Mouse (Mus musculus) intestine, embryonic 15.5 days (tissue): Measurements from ENCODE around the gene Hrasls. TPM values are rescaled to one million over a fixed set of nuclear protein-coding genes. Genes with fewer than 3 reads are reported as not detected.

ENCODE experiments used
- ATAC-seq: fragments of 200-750 bp; cut with Nextera tagmentation; 2 replicates; pipeline ENCODE4 v1.8.0; 2017; ENCODE audit warnings: moderate TSS enrichment, moderate library complexity
- H3K27ac ChIP-seq: fragments of 300-500 bp; sonication (generic); 2 replicates; pipeline ENCODE4 v1.5.1; 2015; ENCODE audit warnings: mild to moderate bottlenecking, inconsistent platforms
- H3K27me3 ChIP-seq: fragments of 300-500 bp; sonication (generic); replicated peaks from 2 replicates; pipeline ENCODE4 v1.6.1; 2015; ENCODE audit warnings: inconsistent platforms
- H3K36me3 ChIP-seq: fragments of 300-500 bp; sonication (generic); 2 replicates; pipeline ENCODE4 v1.6.1; 2015; ENCODE audit warnings: inconsistent platforms
- H3K4me1 ChIP-seq: fragments of 300-500 bp; sonication (generic); replicated peaks from 2 replicates; pipeline ENCODE4 v1.6.1; 2015; ENCODE audit warnings: inconsistent platforms
- H3K4me2 ChIP-seq: fragments of 300-500 bp; sonication (generic); replicated peaks from 2 replicates; pipeline ENCODE4 v1.6.1; 2015; ENCODE audit warnings: mild to moderate bottlenecking, inconsistent platforms
- H3K4me3 ChIP-seq: fragments of 300-500 bp; sonication (generic); replicated peaks from 2 replicates; pipeline ENCODE4 v1.5.1; 2015; ENCODE audit warnings: inconsistent platforms
- H3K9ac ChIP-seq: fragments of 300-500 bp; sonication (generic); 2 replicates; pipeline ENCODE4 v1.6.1; 2015; ENCODE audit warnings: inconsistent platforms
- H3K9me3 ChIP-seq: fragments of 300-500 bp; sonication (generic); 2 replicates; pipeline ENCODE4 v1.6.1; 2016; ENCODE audit warnings: inconsistent platforms
- WGBS: fragments of 180-500 bp; shearing (Covaris S2); methylation state at CpG from one replicate; pipeline ENCODE4 v1.1.7; 2015; 5-methylcytosine and 5-hydroxymethylcytosine counted together
- polyA plus RNA-seq: library from polyadenylated mRNA; unstranded; fragments of >200 nt; fragmentation: Nextera tagmentation; extraction: Ambion mirVana; gene quantifications from 2 replicates; pipeline ENCODE4 v1.2.1, GENCODE M21; 2015

Hrasls gene
- 0.47 and 0.73 TPM in 2 replicates for polyA plus RNA-seq

DNA sequence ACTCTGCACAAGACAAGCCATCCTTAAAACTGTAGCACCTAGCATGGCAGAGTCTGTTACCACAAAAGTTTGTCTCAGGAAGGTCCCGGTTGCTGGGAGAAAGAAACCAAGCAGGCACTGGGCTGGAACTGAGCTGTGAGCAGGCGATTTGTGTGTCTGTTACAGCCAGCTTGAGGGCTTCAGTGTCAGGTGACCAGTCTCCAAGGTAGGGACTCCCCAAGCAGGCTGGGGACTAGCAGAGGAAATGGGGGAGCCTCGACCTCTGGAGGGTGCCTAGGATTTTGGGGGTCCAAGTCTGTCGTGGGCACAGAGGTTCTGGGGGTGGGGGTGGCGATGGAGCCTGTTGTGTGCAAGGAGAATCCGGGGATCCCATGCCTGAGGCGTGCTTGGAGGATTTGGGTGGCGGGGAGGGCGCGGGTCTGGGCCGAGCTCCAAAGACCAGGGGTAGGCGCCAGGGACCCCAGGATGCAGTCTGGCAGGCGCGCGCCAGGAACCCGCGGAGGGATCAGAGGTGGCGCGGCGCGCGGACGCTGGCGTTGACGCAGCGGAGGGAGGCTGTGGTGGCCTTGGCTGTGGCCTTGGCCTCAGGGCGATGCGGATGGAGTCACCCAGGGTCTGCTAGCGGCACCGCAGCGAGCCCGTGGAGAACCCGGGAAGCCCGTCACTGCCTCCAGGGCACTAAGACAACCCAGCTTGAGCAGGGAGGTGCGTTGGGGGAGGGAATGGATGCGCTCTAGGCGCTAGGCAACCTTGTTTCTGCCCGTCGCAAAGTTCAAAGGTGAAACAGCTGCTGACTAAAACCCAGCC, at the start of gene Hrasls:
Gene Hrasls (plus strand): TSS at position 91 of the 807 bp plus-strand sequence.
- Histone ChIP-seq H3K27me3 (peaks cover 18% of the 10 kb centered on the region), H3K4me1 (0 out of 2 replicates have a peak, but pooled peaks cover 8% of the 10 kb centered on the region), H3K9me3 (no peaks in the 10 kb centered on the region), H3K9ac (peak within 1 kb of the TSS; percentile 26; the same call in 1 of the 2 replicates), H3K4me3 (peak within 1 kb of the TSS; percentile 33), H3K4me2 (peak within 1 kb of the TSS; percentile 86), H3K36me3 (no peaks in the 10 kb centered on the region), H3K27ac (no peak within 1 kb of the TSS)
- ATAC-seq, result peak; percentile 61
- WGBS, result 2% methylated on average over 39 of the region's 39 CpGs

DNA sequence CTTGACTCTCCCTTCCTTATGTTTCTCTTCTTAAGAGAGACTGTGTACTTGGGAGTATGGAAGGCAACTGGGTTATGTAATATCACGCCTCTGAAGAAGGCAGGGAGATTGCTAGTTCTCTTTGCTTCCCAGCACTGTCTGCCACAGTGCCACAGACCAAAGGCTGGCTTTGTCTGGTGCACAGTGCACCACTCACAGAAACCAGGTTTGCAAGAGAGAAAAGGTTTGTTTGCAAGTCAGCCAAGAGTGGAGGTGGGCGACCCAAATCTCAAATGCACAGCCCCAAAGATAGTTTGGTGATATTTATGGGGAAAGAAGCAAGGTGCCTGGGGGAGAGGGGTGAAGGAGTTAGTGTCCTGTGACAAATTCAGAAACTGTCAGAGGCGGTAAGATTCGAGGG, 47.2 kb upstream of the Hrasls start:
- Histone ChIP-seq H3K4me1 (no peaks in the 10 kb centered on the region), H3K4me3 (no peak overlapping the region), H3K9me3 (no peaks in the 10 kb centered on the region), H3K27ac (no peak overlapping the region), H3K36me3 (no peaks in the 10 kb centered on the region), H3K9ac (no peak overlapping the region), H3K4me2 (no peak overlapping the region), H3K27me3 (no peaks in the 10 kb centered on the region)
- no peak for ATAC-seq
- 92% methylated on average over 4 of the region's 4 CpGs for WGBS

DNA sequence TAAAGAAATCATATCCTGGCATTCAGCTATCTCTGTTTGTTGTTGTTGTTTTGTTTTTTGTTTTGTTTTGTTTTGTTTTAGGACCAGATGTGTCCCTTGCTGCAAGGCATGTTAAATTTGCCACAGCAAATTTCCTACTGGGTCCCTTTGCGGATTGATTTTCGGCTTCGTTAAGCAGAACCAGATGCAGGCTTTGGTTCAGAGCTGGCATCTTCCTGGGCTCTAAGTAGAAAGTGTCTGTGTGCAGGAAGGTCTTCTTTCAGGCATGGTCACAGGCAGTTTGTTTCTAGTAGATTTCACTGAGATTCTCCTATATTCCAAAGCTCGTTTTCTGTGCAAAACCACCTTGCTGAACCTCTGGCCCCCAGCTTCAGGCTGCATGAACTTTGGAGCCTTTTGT, 42.4 kb upstream of the Hrasls start:
- Histone ChIP-seq H3K9me3 (no peaks in the 10 kb centered on the region), H3K4me3 (no peak overlapping the region), H3K4me2 (no peak overlapping the region), H3K9ac (no peak overlapping the region), H3K27ac (no peak overlapping the region), H3K27me3 (no peaks in the 10 kb centered on the region), H3K36me3 (no peaks in the 10 kb centered on the region), H3K4me1 (no peaks in the 10 kb centered on the region)
- ATAC-seq, result no peak
- 87% methylated on average over 4 of the region's 4 CpGs for WGBS

DNA sequence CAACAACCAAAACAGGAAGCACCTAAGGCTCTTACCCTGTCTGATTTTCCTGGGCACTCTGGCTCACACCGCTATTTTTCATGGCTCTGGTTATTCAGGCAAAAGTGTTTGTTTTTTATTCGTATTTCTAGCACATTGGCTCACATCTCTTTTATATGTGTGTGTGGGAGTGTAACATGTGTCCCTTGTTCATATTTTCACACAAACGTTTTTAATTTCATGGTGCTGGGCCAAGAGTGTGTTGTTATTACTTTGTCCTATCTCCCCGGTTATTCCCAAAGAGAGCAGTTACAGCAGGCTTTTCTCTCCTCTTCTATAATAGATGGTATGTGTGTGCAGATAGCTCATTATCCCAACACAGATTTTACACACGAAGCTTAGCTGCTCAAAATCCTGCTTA, 37.8 kb upstream of the Hrasls start:
- Histone ChIP-seq H3K9me3 (no peaks in the 10 kb centered on the region), H3K27me3 (no peaks in the 10 kb centered on the region), H3K27ac (no peak overlapping the region), H3K4me1 (no peaks in the 10 kb centered on the region), H3K4me3 (no peak overlapping the region), H3K9ac (no peak overlapping the region), H3K4me2 (no peak overlapping the region), H3K36me3 (no peaks in the 10 kb centered on the region)
- ATAC-seq, result no peak
- WGBS, result 79% methylated on average over 5 of the region's 5 CpGs

DNA sequence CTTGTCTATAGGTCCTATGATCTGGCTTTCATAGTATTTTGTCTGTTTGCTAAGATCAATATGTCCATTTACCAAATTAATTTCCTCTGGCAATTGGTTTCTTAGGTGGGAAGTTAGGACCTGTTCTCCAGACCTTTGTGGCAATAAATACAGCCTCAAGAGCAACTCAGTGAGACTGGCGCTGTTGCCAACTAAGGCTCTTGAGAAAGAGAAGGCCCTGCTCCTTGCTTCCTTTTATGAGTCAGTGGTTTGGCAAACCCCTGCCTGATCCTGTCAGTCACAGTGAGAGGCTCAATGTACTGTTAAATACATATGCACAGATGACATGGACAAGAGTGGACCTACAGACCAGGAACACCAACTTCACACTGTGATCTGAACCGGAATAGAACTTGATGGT, 36.3 kb upstream of the Hrasls start:
- Histone ChIP-seq H3K4me1 (no peaks in the 10 kb centered on the region), H3K4me3 (no peak overlapping the region), H3K4me2 (no peak overlapping the region), H3K27ac (no peak overlapping the region), H3K36me3 (no peaks in the 10 kb centered on the region), H3K27me3 (no peaks in the 10 kb centered on the region), H3K9me3 (no peaks in the 10 kb centered on the region), H3K9ac (no peak overlapping the region)
- ATAC-seq, result no peak
- 95% methylated on average over 2 of the region's 2 CpGs for WGBS

DNA sequence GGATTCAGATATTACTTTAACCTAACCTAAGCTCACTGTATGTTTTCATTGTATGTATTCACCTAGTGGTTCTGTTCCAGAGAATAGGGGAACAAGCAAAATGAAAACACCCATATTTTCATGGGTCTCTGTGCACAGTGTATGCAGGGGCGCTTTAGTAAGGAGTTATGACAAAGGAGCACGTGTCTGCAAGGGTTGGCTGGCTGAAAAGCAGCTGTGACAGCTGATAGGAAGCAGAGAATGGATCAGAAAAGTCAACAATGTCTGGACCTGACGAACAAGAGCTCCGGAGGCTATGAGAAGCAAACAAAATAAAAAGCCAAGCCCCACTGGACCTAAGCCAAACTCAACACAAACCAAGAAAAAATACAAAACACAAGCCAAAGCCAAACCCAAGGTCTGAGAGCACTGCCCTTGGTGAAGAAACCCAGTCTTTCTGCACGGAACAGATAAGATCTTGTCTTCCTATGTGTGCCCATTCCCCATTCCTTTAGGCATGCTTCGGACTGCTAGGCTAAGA, 34.6 kb upstream of the Hrasls start:
- no peak for ATAC-seq
- no peak overlapping the region for H3K4me3 ChIP-seq
- no peaks in the 10 kb centered on the region for H3K4me1 ChIP-seq
- no peak overlapping the region for H3K27ac ChIP-seq
- 45% methylated on average over 6 of the region's 6 CpGs for WGBS
- H3K4me2 ChIP-seq, result no peak overlapping the region
- no peaks in the 10 kb centered on the region for H3K27me3 ChIP-seq
- H3K9me3 ChIP-seq, result no peaks in the 10 kb centered on the region
- no peaks in the 10 kb centered on the region for H3K36me3 ChIP-seq
- no peak overlapping the region for H3K9ac ChIP-seq

DNA sequence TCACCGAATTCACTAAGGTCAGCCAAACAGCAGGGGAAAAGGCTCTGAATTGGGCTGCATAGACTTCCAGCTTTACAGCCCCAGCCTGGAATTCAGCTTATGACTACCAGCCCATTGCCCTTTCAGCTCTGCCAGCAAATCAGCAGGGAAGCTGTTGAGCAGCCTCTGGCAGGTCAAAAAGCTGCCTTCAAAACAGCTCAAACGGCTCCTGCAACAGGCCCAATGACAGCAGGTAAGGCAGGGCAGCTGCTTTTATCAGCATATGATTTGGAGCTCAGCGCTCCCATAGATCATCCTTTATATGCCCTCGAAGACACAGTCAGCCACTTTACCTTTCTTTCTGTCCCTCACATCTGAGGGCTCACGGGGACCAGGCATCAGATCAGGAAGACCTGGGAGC, 16.6 kb upstream of the Hrasls start:
- 53% methylated on average over 5 of the region's 5 CpGs for WGBS
- Histone ChIP-seq H3K27me3 (no peaks in the 10 kb centered on the region), H3K4me1 (no peaks in the 10 kb centered on the region), H3K36me3 (no peaks in the 10 kb centered on the region), H3K4me2 (no peak overlapping the region), H3K9ac (no peak overlapping the region), H3K27ac (no peak overlapping the region), H3K4me3 (no peak overlapping the region), H3K9me3 (no peaks in the 10 kb centered on the region)
- no peak for ATAC-seq

DNA sequence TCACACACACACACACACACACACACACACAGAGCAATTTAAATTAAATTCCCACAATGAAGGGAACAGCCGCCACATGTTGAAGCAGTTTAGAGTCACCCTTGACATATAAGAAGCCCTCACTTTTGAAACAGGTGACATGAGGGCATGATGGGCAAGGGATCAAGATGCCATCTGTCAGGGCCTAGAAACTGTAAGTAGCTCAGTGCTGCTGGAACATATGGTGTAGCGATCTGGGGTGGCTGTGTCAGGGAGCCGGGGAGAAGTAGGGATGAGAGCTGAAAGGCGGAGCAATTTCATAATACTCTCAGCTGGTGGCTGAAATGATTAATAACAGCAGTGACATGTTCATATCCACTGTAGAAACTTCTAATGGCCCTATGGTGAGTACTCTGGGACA, 15.5 kb upstream of the Hrasls start:
- Histone ChIP-seq H3K9ac (no peak overlapping the region), H3K36me3 (no peaks in the 10 kb centered on the region), H3K4me3 (no peak overlapping the region), H3K9me3 (no peaks in the 10 kb centered on the region), H3K27me3 (no peaks in the 10 kb centered on the region), H3K4me2 (no peak overlapping the region), H3K4me1 (no peaks in the 10 kb centered on the region), H3K27ac (no peak overlapping the region)
- ATAC-seq, result no peak
- 74% methylated on average over 4 of the region's 4 CpGs for WGBS

DNA sequence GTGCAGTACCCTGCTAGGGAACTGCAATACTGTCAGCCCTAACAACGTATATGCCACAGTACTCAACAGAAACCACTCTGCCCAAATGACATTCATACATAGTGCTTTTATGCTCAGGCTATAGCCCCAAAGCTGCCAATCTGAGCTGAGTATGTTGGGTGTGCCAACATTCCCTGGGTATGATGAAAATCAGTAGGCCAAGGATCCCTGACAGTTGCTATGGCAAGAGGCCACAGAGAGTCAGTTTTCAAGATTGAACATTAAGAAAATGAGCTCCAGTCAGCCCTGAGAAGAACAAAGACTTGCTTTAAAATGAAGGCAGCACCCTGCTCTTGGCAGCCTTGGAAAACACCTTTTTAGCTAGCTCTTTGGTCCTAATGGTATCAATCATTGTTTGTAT, 14.3 kb upstream of the Hrasls start:
- H3K4me3 ChIP-seq, result no peak overlapping the region
- no peak overlapping the region for H3K4me2 ChIP-seq
- H3K9me3 ChIP-seq, result no peaks in the 10 kb centered on the region
- H3K27ac ChIP-seq, result no peak overlapping the region
- WGBS, result 77% methylated on average over 1 of the region's 1 CpGs
- H3K4me1 ChIP-seq, result no peaks in the 10 kb centered on the region
- no peaks in the 10 kb centered on the region for H3K36me3 ChIP-seq
- no peak for ATAC-seq
- no peak overlapping the region for H3K9ac ChIP-seq
- H3K27me3 ChIP-seq, result no peaks in the 10 kb centered on the region

DNA sequence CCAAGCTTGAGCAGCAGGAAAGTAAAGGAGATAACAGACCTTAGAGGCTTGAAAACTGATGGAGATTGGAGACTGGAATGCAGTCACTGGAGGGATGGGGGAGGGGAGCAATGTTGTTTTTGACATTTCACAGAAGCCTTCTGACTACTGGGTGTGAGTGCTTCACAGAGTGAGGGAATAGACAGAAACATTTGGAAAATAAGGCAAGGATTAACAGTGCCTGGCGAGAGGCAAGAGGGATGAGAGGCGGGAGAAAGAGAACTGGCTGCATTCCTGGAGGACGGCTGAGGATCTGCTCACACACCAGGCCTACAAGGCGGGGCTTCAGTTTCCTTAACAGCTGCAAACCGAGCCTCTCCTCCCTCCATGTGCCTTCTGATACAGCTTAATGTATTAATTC, 11.0 kb upstream of the Hrasls start:
- peak; percentile 84 for ATAC-seq
- H3K4me3 ChIP-seq, result no peak overlapping the region
- no peaks in the 10 kb centered on the region for H3K4me1 ChIP-seq
- no peaks in the 10 kb centered on the region for H3K27me3 ChIP-seq
- H3K27ac ChIP-seq, result 0 out of 2 replicates have a peak overlapping the region, but pooled peaks have one; percentile 2
- H3K4me2 ChIP-seq, result no peak overlapping the region
- no peaks in the 10 kb centered on the region for H3K36me3 ChIP-seq
- no peak overlapping the region for H3K9ac ChIP-seq
- WGBS, result 17% methylated on average over 5 of the region's 5 CpGs
- no peaks in the 10 kb centered on the region for H3K9me3 ChIP-seq

DNA sequence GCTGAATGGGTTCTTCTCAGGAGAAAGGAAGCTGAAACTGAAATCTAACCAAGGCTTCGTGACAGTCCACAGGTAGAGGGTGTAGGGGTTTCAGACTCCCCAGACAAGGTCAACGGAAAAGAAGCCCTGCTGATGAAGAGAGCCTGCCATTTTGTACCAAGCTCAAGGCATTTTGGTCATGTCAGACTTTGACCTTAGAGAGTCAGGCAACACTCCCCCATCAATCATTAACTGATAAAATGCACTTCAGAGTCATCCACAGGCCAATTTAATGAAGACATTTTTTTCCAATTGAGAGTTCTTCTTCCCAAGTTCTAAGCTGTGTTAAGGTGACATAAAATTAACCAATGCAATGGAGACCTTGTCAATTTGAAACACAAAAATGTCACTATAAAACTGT, 8.3 kb upstream of the Hrasls start:
- Histone ChIP-seq H3K4me1 (no peaks in the 10 kb centered on the region), H3K36me3 (no peaks in the 10 kb centered on the region), H3K4me3 (no peak overlapping the region), H3K9me3 (no peaks in the 10 kb centered on the region), H3K27ac (no peak overlapping the region), H3K4me2 (no peak overlapping the region), H3K9ac (no peak overlapping the region), H3K27me3 (no peaks in the 10 kb centered on the region)
- no peak for ATAC-seq
- 92% methylated on average over 2 of the region's 2 CpGs for WGBS

DNA sequence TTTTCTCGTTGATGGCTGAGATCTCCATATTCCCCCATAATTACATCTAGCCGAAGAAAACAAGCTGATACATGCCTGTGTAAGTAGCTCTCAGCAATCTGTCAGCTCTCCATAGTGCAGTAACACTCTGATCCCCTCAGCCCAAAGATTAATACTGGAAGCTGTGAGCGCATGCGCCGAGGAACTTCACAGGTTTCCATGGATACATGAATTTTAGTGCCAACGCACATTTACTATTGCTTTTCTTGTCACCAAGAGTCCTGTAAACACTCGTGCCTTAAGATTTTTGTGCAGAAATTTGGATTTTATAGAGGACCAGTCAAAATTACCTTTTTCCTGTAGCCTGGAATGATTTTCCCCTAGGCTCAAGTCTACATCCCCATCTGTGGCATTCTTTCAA, 4.6 kb upstream of the Hrasls start:
- no peaks in the 10 kb centered on the region for H3K36me3 ChIP-seq
- WGBS, result 76% methylated on average over 7 of the region's 7 CpGs
- no peaks in the 10 kb centered on the region for H3K9me3 ChIP-seq
- H3K4me3 ChIP-seq, result no peak overlapping the region
- H3K27ac ChIP-seq, result no peak overlapping the region
- no peak for ATAC-seq
- H3K4me2 ChIP-seq, result no peak overlapping the region
- 0 out of 2 replicates have a peak, but pooled peaks cover 2% of the 10 kb centered on the region for H3K4me1 ChIP-seq
- H3K27me3 ChIP-seq, result peaks cover 4% of the 10 kb centered on the region
- no peak overlapping the region for H3K9ac ChIP-seq

DNA sequence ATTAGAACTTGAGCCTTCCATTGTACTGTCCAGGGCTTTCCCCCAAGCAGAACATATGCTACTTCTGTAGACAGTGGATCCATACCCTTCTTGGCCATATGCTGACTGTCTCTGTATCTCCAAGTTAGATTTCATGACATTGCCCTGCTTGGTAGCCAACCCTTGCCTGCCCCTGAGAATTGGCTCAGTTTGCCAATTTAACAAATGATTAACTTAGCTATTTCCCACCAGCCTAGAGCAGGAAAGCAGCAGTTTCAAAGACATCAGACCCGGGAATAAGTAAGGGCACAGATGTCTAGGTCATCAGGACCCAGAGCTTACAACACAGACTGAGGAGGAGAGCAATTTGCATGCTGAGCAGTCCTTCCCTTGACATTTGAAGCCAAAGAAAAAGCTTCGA, 3.9 kb upstream of the Hrasls start:
- H3K4me3 ChIP-seq, result no peak overlapping the region
- no peak overlapping the region for H3K4me2 ChIP-seq
- no peak overlapping the region for H3K27ac ChIP-seq
- H3K36me3 ChIP-seq, result no peaks in the 10 kb centered on the region
- 39% methylated on average over 2 of the region's 2 CpGs for WGBS
- no peak for ATAC-seq
- 0 out of 2 replicates have a peak, but pooled peaks cover 8% of the 10 kb centered on the region for H3K4me1 ChIP-seq
- H3K27me3 ChIP-seq, result peaks cover 9% of the 10 kb centered on the region
- no peaks in the 10 kb centered on the region for H3K9me3 ChIP-seq
- H3K9ac ChIP-seq, result no peak overlapping the region
